Mouse (Mus musculus): ENCODE measurements at regions not wholly inside any gene's neighbourhood (a gene's known extent, or its start where the extent isn't known, plus 50 kb on each side); places are given as distances from the start of the nearest gene placed in this dataset.
A peak's percentile ranks its signal among the peaks of the same experiment; 100 is the strongest.

DNA sequence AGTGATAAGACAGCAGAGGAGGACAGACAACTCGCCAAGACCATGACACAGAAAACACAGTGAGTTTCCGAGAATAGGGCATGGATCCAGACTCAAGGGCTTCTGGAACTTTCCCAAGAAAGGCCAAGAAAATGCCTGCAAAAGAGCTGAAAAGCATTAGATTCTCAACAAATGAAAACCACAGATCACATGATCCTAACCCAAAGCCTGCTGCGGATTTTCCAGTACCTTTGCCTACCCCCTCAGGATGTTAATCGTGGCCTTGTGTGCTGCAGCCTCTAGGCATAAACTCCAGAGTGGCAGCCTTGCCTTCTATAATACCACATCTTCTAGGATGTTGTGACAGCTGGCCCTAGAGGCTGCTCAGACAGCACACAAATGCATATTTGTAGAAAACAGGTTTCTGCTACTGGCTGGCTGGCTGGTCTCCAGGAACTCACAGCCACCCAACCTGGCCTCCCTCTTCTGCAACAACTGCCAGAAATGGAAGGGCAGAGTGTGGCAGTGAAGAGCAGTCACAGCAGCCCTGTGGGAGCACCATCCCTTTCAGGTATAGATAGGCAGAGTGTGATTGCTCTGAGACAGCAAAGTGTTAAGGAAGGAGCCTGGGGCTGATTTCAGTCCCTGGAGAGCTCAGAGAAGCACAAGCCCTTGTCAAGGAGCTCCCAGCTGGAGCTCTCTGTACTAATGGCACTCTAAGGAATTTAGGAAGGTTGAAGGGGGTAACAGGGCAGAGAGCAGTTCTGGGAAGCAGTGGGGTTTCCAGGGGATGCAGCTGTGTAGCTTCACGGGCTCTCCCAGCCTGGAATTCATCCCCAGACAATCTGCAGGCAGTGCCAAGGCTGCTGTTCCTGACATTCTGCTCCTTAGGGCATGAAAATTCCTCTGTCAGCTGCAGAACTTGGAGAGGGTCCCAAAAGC, 213.7 kb upstream of the B3gat1 start:
- TF ChIP-seq CHD2 (IDR thresholded peaks at IDR 0.05; ENCODE audit: low read depth, low read length) = no peak
- TF ChIP-seq HCFC1 (IDR thresholded peaks at IDR 0.05; ENCODE audit: borderline replicate concordance, insufficient read depth, low read length) = no peak
- no peak for TF ChIP-seq MAFK (IDR thresholded peaks at IDR 0.05; ENCODE audit: insufficient read depth, low read depth, low read length)
- TF ChIP-seq ZC3H11A (IDR thresholded peaks at IDR 0.05; ENCODE audit: borderline replicate concordance, low read depth, low read length) = no peak
- no peak for TF ChIP-seq ZNF384 (IDR thresholded peaks at IDR 0.05; ENCODE audit: low read depth, low read length)
- Histone ChIP-seq H3K27ac (ENCODE audit: insufficient read depth, low read depth, low read length, poor library complexity, severe bottlenecking) (no peak overlapping the region), H3K9me3 (ENCODE audit: control insufficient read depth, insufficient read depth, low read depth, low read length) (no peaks in the 10 kb centered on the region), H3K4me1 (ENCODE audit: control insufficient read depth in 2 of 2, insufficient read depth in 2 of 2, low read length in 2 of 2, poor library complexity in 1 of 2) (no peaks in the 10 kb centered on the region), H3K9ac (ENCODE audit: insufficient read depth, low read depth, low read length, poor library complexity, severe bottlenecking) (no peak overlapping the region), H3K4me3 (ENCODE audit: insufficient read depth in 1 of 2, low read depth in 1 of 2, low read length in 2 of 2, poor library complexity in 1 of 2, severe bottlenecking in 1 of 2) (no peak overlapping the region), H3K36me3 (ENCODE audit: control insufficient read depth, insufficient read depth, low read length, poor library complexity, severe bottlenecking) (no peaks in the 10 kb centered on the region)
- no peak for DNase-seq (ENCODE audit: low read depth, low spot score)
- in situ Hi-C loops (cut with MboI; ENCODE audit: low sequenced_read_pairs in 2 of 2, unreplicated experiment in 2 of 2) = no loop called here

DNA sequence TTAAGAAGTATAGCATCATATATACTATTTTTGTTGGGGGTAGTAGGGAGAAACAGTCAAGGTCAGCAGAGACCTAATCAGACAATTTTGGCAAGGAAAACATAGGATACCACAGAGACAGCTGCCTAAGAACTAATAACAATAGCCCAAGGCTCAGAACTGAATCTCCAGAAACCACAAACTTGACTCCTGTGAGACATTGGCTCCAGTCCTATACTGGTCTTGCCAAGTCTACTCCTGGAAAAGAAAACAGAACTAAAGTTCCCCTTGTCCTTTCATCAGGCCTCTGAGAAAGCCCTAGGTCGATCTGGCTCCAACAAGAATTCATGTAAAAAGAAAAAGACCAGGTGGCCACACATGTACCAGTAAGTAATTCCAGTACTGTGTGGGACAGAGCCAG, 209.4 kb upstream of the B3gat1 start:
- Histone ChIP-seq H3K9me3 (ENCODE audit: control insufficient read depth, insufficient read depth, low read depth, low read length) (no peaks in the 10 kb centered on the region), H3K27ac (ENCODE audit: insufficient read depth, low read depth, low read length, poor library complexity, severe bottlenecking) (no peak overlapping the region), H3K36me3 (ENCODE audit: control insufficient read depth, insufficient read depth, low read length, poor library complexity, severe bottlenecking) (no peaks in the 10 kb centered on the region), H3K4me3 (ENCODE audit: insufficient read depth in 1 of 2, low read depth in 1 of 2, low read length in 2 of 2, poor library complexity in 1 of 2, severe bottlenecking in 1 of 2) (no peak overlapping the region), H3K9ac (ENCODE audit: insufficient read depth, low read depth, low read length, poor library complexity, severe bottlenecking) (no peak overlapping the region), H3K4me1 (ENCODE audit: control insufficient read depth in 2 of 2, insufficient read depth in 2 of 2, low read length in 2 of 2, poor library complexity in 1 of 2) (no peaks in the 10 kb centered on the region)
- no peak for DNase-seq (ENCODE audit: low read depth, low spot score)
- in situ Hi-C loops (cut with MboI; ENCODE audit: low sequenced_read_pairs in 2 of 2, unreplicated experiment in 2 of 2) = no loop called here
- TF ChIP-seq ZC3H11A (IDR thresholded peaks at IDR 0.05; ENCODE audit: borderline replicate concordance, low read depth, low read length) = no peak
- TF ChIP-seq ZNF384 (IDR thresholded peaks at IDR 0.05; ENCODE audit: low read depth, low read length) = no peak
- no peak for TF ChIP-seq HCFC1 (IDR thresholded peaks at IDR 0.05; ENCODE audit: borderline replicate concordance, insufficient read depth, low read length)
- no peak for TF ChIP-seq CHD2 (IDR thresholded peaks at IDR 0.05; ENCODE audit: low read depth, low read length)
- no peak for TF ChIP-seq MAFK (IDR thresholded peaks at IDR 0.05; ENCODE audit: insufficient read depth, low read depth, low read length)

DNA sequence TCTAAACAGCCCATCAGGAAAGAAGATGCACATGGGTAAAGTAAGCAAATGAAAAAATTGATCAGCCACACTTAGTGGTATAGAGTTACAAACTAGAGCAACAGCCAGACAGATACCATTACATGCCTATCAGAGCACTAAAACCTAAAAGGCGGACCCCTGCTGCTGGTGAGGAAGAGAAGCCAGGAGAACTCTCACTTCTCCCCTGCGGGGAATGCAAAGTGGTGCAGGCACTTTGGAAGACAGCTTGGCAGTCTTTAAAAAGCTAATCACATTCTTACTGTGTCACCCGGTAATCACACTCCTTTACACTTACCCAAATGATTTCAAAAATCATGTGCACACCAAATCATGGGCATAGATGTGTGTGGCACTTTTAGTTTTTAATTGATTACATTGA, 204.8 kb upstream of the B3gat1 start:
- Histone ChIP-seq H3K27ac (ENCODE audit: insufficient read depth, low read depth, low read length, poor library complexity, severe bottlenecking) (no peak overlapping the region), H3K4me3 (ENCODE audit: insufficient read depth in 1 of 2, low read depth in 1 of 2, low read length in 2 of 2, poor library complexity in 1 of 2, severe bottlenecking in 1 of 2) (no peak overlapping the region), H3K9ac (ENCODE audit: insufficient read depth, low read depth, low read length, poor library complexity, severe bottlenecking) (no peak overlapping the region), H3K36me3 (ENCODE audit: control insufficient read depth, insufficient read depth, low read length, poor library complexity, severe bottlenecking) (no peaks in the 10 kb centered on the region), H3K4me1 (ENCODE audit: control insufficient read depth in 2 of 2, insufficient read depth in 2 of 2, low read length in 2 of 2, poor library complexity in 1 of 2) (no peaks in the 10 kb centered on the region), H3K9me3 (ENCODE audit: control insufficient read depth, insufficient read depth, low read depth, low read length) (no peaks in the 10 kb centered on the region)
- in situ Hi-C loops (cut with MboI; ENCODE audit: low sequenced_read_pairs in 2 of 2, unreplicated experiment in 2 of 2) = no loop called here
- no peak for DNase-seq (ENCODE audit: low read depth, low spot score)
- TF ChIP-seq ZC3H11A (IDR thresholded peaks at IDR 0.05; ENCODE audit: borderline replicate concordance, low read depth, low read length) = no peak
- TF ChIP-seq CHD2 (IDR thresholded peaks at IDR 0.05; ENCODE audit: low read depth, low read length) = no peak
- no peak for TF ChIP-seq ZNF384 (IDR thresholded peaks at IDR 0.05; ENCODE audit: low read depth, low read length)
- no peak for TF ChIP-seq MAFK (IDR thresholded peaks at IDR 0.05; ENCODE audit: insufficient read depth, low read depth, low read length)
- TF ChIP-seq HCFC1 (IDR thresholded peaks at IDR 0.05; ENCODE audit: borderline replicate concordance, insufficient read depth, low read length) = no peak

DNA sequence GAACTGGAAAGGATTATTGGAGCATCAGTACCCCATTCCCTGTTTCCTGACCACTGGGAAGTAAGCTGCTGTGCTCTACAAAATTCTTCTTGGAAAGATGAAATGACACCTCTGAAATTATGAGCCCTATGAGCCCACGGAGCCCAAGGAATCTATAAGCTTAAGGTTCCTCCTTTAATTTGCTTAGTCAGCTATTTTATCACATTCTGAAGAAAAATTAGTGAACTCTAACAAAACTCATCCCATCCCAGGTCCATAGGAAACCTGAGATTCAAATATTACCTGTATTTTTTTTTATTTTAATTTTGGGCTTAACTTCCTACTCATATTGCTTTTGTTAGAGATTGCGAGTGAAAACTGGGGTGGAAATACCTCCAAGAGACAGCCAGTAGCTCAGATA, 194.5 kb upstream of the B3gat1 start:
- Histone ChIP-seq H3K4me3 (ENCODE audit: insufficient read depth in 1 of 2, low read depth in 1 of 2, low read length in 2 of 2, poor library complexity in 1 of 2, severe bottlenecking in 1 of 2) (no peak overlapping the region), H3K9me3 (ENCODE audit: control insufficient read depth, insufficient read depth, low read depth, low read length) (no peaks in the 10 kb centered on the region), H3K36me3 (ENCODE audit: control insufficient read depth, insufficient read depth, low read length, poor library complexity, severe bottlenecking) (no peaks in the 10 kb centered on the region), H3K27ac (ENCODE audit: insufficient read depth, low read depth, low read length, poor library complexity, severe bottlenecking) (no peak overlapping the region), H3K4me1 (ENCODE audit: control insufficient read depth in 2 of 2, insufficient read depth in 2 of 2, low read length in 2 of 2, poor library complexity in 1 of 2) (no peaks in the 10 kb centered on the region), H3K9ac (ENCODE audit: insufficient read depth, low read depth, low read length, poor library complexity, severe bottlenecking) (no peak overlapping the region)
- TF ChIP-seq ZC3H11A (IDR thresholded peaks at IDR 0.05; ENCODE audit: borderline replicate concordance, low read depth, low read length) (no peak), MAFK (IDR thresholded peaks at IDR 0.05; ENCODE audit: insufficient read depth, low read depth, low read length) (peak; percentile 90), HCFC1 (IDR thresholded peaks at IDR 0.05; ENCODE audit: borderline replicate concordance, insufficient read depth, low read length) (no peak), ZNF384 (IDR thresholded peaks at IDR 0.05; ENCODE audit: low read depth, low read length) (no peak), CHD2 (IDR thresholded peaks at IDR 0.05; ENCODE audit: low read depth, low read length) (no peak)
- DNase-seq (ENCODE audit: low read depth, low spot score) = no peak
- in situ Hi-C loops (cut with MboI; ENCODE audit: low sequenced_read_pairs in 2 of 2, unreplicated experiment in 2 of 2) = no loop called here

Measured in ES-E14 (cell line).